Mouse (Mus musculus) midbrain, embryonic 12.5 days (tissue): ENCODE results near the gene Ccr6. TPM values are rescaled to one million over a fixed set of nuclear protein-coding genes. Genes with fewer than 3 reads are reported as not detected.
"Not testable (repeated sequence)": the region's sequence is repeated elsewhere in the genome, so short reads cannot be mapped to it uniquely, and the experiment has no call there.

Experiments used
- ATAC-seq: fragments of 200-750 bp; cut with Nextera tagmentation; 2 replicates; pipeline ENCODE4 v1.8.0; 2017; ENCODE audit warnings: low read depth, moderate TSS enrichment, moderate library complexity; ENCODE audit not compliant: low FRiP score
- H3K27ac ChIP-seq: fragments of 300-500 bp; sonication (generic); replicated peaks from 2 replicates; pipeline ENCODE4 v1.5.1; 2016; ENCODE audit warnings: mild to moderate bottlenecking
- H3K27me3 ChIP-seq: fragments of 300-500 bp; sonication (generic); 2 replicates; pipeline ENCODE4 v1.6.1; 2016; ENCODE audit warnings: mild to moderate bottlenecking
- H3K36me3 ChIP-seq: fragments of 300-500 bp; sonication (generic); 2 replicates; pipeline ENCODE4 v1.6.1; 2016
- H3K4me1 ChIP-seq: fragments of 300-500 bp; sonication (generic); 2 replicates; pipeline ENCODE4 v1.6.1; 2016
- H3K4me2 ChIP-seq: fragments of 300-500 bp; sonication (generic); replicated peaks from 2 replicates; pipeline ENCODE4 v1.6.1; 2016; ENCODE audit warnings: mild to moderate bottlenecking, moderate library complexity
- H3K4me3 ChIP-seq: fragments of 300-500 bp; sonication (generic); 2 replicates; pipeline ENCODE4 v1.5.1; 2016; ENCODE audit warnings: mild to moderate bottlenecking
- H3K9ac ChIP-seq: fragments of 300-500 bp; sonication (generic); replicated peaks from 2 replicates; pipeline ENCODE4 v1.6.1; 2016; ENCODE audit warnings: mild to moderate bottlenecking, moderate library complexity
- H3K9me3 ChIP-seq: fragments of 300-500 bp; sonication (generic); 2 replicates; pipeline ENCODE4 v1.6.1; 2016; ENCODE audit warnings: mild to moderate bottlenecking
- WGBS: fragments of 180-500 bp; shearing (Covaris S2); methylation state at CpG from one replicate; pipeline ENCODE4 v1.1.7; 2016; 5-methylcytosine and 5-hydroxymethylcytosine counted together
- polyA plus RNA-seq: library from polyadenylated mRNA; unstranded; fragments of >200 nt; fragmentation: Nextera tagmentation; extraction: Ambion mirVana; gene quantifications from 2 replicates; pipeline ENCODE4 v1.2.1, GENCODE M21; 2016

The Ccr6 gene
- polyA plus RNA-seq, result not detected in 2 replicates

- no peaks in the 10 kb centered on the region for H3K4me1 ChIP-seq
- H3K4me3 ChIP-seq, result no peak within 1 kb of the TSS
- no peak within 1 kb of the TSS for H3K4me2 ChIP-seq
- H3K27me3 ChIP-seq, result 0 out of 2 replicates have a peak, but pooled peaks cover 4% of the 10 kb centered on the region
- H3K9me3 ChIP-seq, result no peaks in the 10 kb centered on the region
- no peaks in the 10 kb centered on the region for H3K36me3 ChIP-seq
- ATAC-seq, result no peak
- no peak within 1 kb of the TSS for H3K27ac ChIP-seq
- H3K9ac ChIP-seq, result no peak within 1 kb of the TSS
- WGBS, result 80% methylated on average over 3 of the region's 3 CpGs
Measured at GRCm38 (mm10) chr17:8235743-8236142, at the start of gene Ccr6. Ccr6 (plus strand) TSS chr17:8236043.

- H3K4me3 ChIP-seq, result no peak overlapping the region
- H3K27ac ChIP-seq, result no peak overlapping the region
- H3K9ac ChIP-seq, result no peak overlapping the region
- no peaks in the 10 kb centered on the region for H3K4me1 ChIP-seq
- no peak overlapping the region for H3K4me2 ChIP-seq
- WGBS, result 95% methylated on average over 8 of the region's 8 CpGs
- H3K9me3 ChIP-seq, result no peaks in the 10 kb centered on the region
- peaks cover 58% of the 10 kb centered on the region for H3K36me3 ChIP-seq
- no peaks in the 10 kb centered on the region for H3K27me3 ChIP-seq
- no peak for ATAC-seq
Measured at GRCm38 (mm10) chr17:8193678-8194077, 42.2 kb upstream of the Ccr6 start.

GRCm38 (mm10) chr17:8195685-8196376, 40.0 kb upstream of the Ccr6 start:
- ATAC-seq, result no peak
- H3K9me3 ChIP-seq, result no peaks in the 10 kb centered on the region
- H3K36me3 ChIP-seq, result peaks cover 39% of the 10 kb centered on the region
- no peak overlapping the region for H3K4me3 ChIP-seq
- H3K4me2 ChIP-seq, result no peak overlapping the region
- H3K27ac ChIP-seq, result no peak overlapping the region
- no peaks in the 10 kb centered on the region for H3K27me3 ChIP-seq
- H3K4me1 ChIP-seq, result no peaks in the 10 kb centered on the region
- WGBS, result 96% methylated on average over 8 of the region's 8 CpGs
- no peak overlapping the region for H3K9ac ChIP-seq

GRCm38 (mm10) chr17:8197652-8198051, 38.2 kb upstream of the Ccr6 start:
- H3K9me3 ChIP-seq, result no peaks in the 10 kb centered on the region
- no peaks in the 10 kb centered on the region for H3K27me3 ChIP-seq
- H3K9ac ChIP-seq, result no peak overlapping the region
- H3K36me3 ChIP-seq, result peaks cover 28% of the 10 kb centered on the region
- WGBS, result 74% methylated on average over 3 of the region's 3 CpGs
- no peaks in the 10 kb centered on the region for H3K4me1 ChIP-seq
- no peak overlapping the region for H3K27ac ChIP-seq
- no peak overlapping the region for H3K4me2 ChIP-seq
- no peak for ATAC-seq
- H3K4me3 ChIP-seq, result no peak overlapping the region

GRCm38 (mm10) chr17:8199067-8199935, 36.5 kb upstream of the Ccr6 start:
- 86% methylated on average over 11 of the region's 11 CpGs for WGBS
- Histone ChIP-seq H3K9me3 (no peaks in the 10 kb centered on the region), H3K36me3 (peaks cover 20% of the 10 kb centered on the region), H3K27me3 (no peaks in the 10 kb centered on the region), H3K4me1 (no peaks in the 10 kb centered on the region), H3K27ac (no peak overlapping the region), H3K4me2 (no peak overlapping the region), H3K4me3 (no peak overlapping the region), H3K9ac (0 out of 2 replicates have a peak overlapping the region, but pooled peaks have one; percentile 2)
- no peak for ATAC-seq

- H3K4me3 ChIP-seq, result no peak overlapping the region
- no peak overlapping the region for H3K27ac ChIP-seq
- peaks cover 14% of the 10 kb centered on the region; the same call in 1 of the 2 replicates for H3K36me3 ChIP-seq
- no peak overlapping the region for H3K4me2 ChIP-seq
- WGBS, result 74% methylated on average over 1 of the region's 1 CpGs
- H3K4me1 ChIP-seq, result no peaks in the 10 kb centered on the region
- no peak for ATAC-seq
- no peak overlapping the region for H3K9ac ChIP-seq
- H3K9me3 ChIP-seq, result no peaks in the 10 kb centered on the region
- no peaks in the 10 kb centered on the region for H3K27me3 ChIP-seq
Measured at GRCm38 (mm10) chr17:8199936-8200330, 35.9 kb upstream of the Ccr6 start.

GRCm38 (mm10) chr17:8203487-8203886, 32.4 kb upstream of the Ccr6 start:
- 56% methylated on average over 1 of the region's 1 CpGs for WGBS
- H3K4me2 ChIP-seq, result no peak overlapping the region
- H3K36me3 ChIP-seq, result no peaks in the 10 kb centered on the region
- no peak for ATAC-seq
- no peak overlapping the region for H3K27ac ChIP-seq
- H3K9me3 ChIP-seq, result no peaks in the 10 kb centered on the region; the same call in 1 of the 2 replicates
- H3K27me3 ChIP-seq, result no peaks in the 10 kb centered on the region
- no peaks in the 10 kb centered on the region for H3K4me1 ChIP-seq
- H3K9ac ChIP-seq, result no peak overlapping the region
- no peak overlapping the region for H3K4me3 ChIP-seq

GRCm38 (mm10) chr17:8205221-8205631, 30.6 kb upstream of the Ccr6 start:
- H3K9ac ChIP-seq, H3K27me3 ChIP-seq, H3K4me1 ChIP-seq, H3K36me3 ChIP-seq, H3K4me3 ChIP-seq, ATAC-seq, H3K9me3 ChIP-seq, H3K4me2 ChIP-seq: not testable (repeated sequence)
- 71% methylated on average over 1 of the region's 1 CpGs for WGBS
- peak overlapping the region; percentile 76 for H3K27ac ChIP-seq

- Histone ChIP-seq H3K4me3 (no peak overlapping the region), H3K4me2 (no peak overlapping the region), H3K4me1 (no peaks in the 10 kb centered on the region), H3K9me3 (no peaks in the 10 kb centered on the region; the same call in 1 of the 2 replicates), H3K9ac (no peak overlapping the region), H3K27ac (no peak overlapping the region), H3K36me3 (no peaks in the 10 kb centered on the region), H3K27me3 (no peaks in the 10 kb centered on the region)
- WGBS, result 90% methylated on average over 5 of the region's 5 CpGs
- no peak for ATAC-seq
Measured at GRCm38 (mm10) chr17:8206691-8207090, 29.2 kb upstream of the Ccr6 start.

GRCm38 (mm10) chr17:8209696-8210095, 26.1 kb upstream of the Ccr6 start:
- Histone ChIP-seq H3K36me3 (no peaks in the 10 kb centered on the region), H3K4me2 (no peak overlapping the region), H3K27me3 (no peaks in the 10 kb centered on the region), H3K9ac (no peak overlapping the region), H3K9me3 (no peaks in the 10 kb centered on the region; the same call in 1 of the 2 replicates), H3K4me3 (no peak overlapping the region), H3K4me1 (no peaks in the 10 kb centered on the region), H3K27ac (no peak overlapping the region)
- WGBS, result 86% methylated on average over 2 of the region's 2 CpGs
- ATAC-seq, result no peak

GRCm38 (mm10) chr17:8210170-8210569, 25.7 kb upstream of the Ccr6 start:
- Histone ChIP-seq H3K4me3 (no peak overlapping the region), H3K27ac (no peak overlapping the region), H3K9ac (no peak overlapping the region), H3K4me2 (no peak overlapping the region), H3K4me1 (no peaks in the 10 kb centered on the region), H3K27me3 (no peaks in the 10 kb centered on the region), H3K36me3 (no peaks in the 10 kb centered on the region), H3K9me3 (no peaks in the 10 kb centered on the region; the same call in 1 of the 2 replicates)
- no peak for ATAC-seq
- WGBS, result 59% methylated on average over 3 of the region's 3 CpGs

GRCm38 (mm10) chr17:8210675-8211074, 25.2 kb upstream of the Ccr6 start:
- Histone ChIP-seq H3K4me2 (no peak overlapping the region), H3K36me3 (no peaks in the 10 kb centered on the region), H3K27ac (no peak overlapping the region), H3K9ac (no peak overlapping the region), H3K4me3 (no peak overlapping the region), H3K4me1 (no peaks in the 10 kb centered on the region), H3K27me3 (no peaks in the 10 kb centered on the region), H3K9me3 (no peaks in the 10 kb centered on the region; the same call in 1 of the 2 replicates)
- 83% methylated on average over 10 of the region's 10 CpGs for WGBS
- ATAC-seq, result no peak
